Mouse (Mus musculus) embryo, embryonic 11.5 days (tissue): ENCODE results near the gene Gm8773.

ENCODE experiments used
- DNase-seq: peaks from one replicate; pipeline ENCODE4 v3.0.0-alpha.2; 2012; ENCODE audit warnings: low read depth, low spot score

The Gm8773 gene

DNA sequence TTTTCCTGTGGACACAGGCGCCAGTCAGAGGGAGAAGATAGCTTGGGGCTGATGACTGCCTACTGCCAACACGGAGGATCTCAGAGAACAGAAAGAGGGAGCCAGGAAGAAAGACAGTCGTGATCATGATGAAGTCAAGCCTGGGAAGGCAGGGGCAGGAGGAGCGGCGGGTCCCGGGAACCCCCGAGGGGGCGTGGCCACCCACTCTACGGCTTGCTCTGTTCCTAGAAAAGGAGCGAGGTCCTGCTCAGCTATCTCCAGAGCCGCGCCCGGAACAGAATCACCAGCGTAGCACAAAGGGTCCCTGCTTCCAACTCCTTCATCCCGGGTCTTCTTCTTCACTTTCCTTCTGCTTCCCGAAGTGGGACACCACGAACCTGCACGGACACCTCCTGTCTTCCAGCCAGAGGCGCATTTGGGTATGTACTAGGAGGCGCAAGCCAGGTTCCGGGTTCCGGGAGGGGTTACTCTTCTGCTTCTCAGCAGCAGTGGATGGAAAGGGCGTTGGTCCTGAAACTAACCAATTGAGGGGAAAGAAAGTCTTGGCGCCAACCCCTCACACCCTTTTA lies at the start of gene Gm8773:
TSS of gene Gm8773 (plus strand) at position 51 of the 569 bp plus-strand sequence.
- DNase-seq, result peak; percentile 7

DNA sequence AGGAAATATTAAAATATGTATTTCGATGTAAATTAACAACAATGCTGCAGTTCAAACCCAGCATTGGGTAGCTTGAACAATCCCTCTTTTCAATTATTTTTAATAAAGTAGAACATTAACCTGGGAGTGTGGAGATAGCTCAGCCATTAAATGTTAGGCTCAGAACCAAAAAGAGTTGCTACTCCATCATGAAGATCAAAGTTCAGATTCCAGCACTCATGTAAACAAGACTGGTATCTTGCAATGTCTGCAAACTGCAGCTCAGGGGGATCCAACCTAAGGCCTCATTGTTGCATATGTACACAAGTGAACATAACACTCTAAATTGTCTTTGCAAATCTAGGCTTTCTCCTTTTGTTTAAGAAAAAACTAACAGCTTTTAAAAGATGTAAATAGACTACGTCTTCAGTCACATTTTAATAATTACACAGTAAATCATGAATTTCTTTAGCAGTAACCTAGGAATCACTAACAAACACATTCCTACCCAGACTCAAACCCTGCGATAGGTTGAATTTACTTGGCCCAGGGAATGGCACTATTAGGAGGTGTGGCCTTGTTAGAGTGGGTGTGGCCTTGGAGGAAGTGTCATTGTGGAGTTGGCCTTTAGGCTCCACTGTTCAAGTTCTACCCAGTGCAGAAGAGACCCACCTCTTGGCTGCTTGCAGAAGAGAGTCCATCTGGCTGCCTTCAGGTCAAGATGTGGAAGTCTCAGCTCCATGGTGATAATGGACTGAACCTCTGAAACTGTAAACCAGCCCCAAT lies 39.8 kb upstream of the Gm8773 start:
- DNase-seq, result no peak

DNA sequence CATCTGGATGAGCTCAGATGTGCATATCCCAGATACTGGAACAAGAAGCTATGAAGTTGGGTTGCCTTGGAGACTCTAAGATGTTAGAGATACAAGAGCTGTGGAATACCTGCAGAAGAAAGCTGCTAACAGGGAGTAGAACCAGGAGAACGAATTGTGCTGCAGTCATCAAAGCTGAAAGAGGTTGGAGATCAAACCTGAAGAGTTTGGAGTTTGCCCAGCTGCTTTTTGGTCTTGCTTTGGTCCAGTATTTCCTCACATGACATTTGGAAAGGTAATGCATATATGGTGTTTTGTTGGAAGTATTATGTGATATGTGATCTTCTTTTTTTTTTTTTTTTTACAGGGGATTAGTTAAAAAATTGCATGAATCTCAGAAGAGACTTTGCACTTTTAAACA lies 37.5 kb upstream of the Gm8773 start:
- no peak for DNase-seq

DNA sequence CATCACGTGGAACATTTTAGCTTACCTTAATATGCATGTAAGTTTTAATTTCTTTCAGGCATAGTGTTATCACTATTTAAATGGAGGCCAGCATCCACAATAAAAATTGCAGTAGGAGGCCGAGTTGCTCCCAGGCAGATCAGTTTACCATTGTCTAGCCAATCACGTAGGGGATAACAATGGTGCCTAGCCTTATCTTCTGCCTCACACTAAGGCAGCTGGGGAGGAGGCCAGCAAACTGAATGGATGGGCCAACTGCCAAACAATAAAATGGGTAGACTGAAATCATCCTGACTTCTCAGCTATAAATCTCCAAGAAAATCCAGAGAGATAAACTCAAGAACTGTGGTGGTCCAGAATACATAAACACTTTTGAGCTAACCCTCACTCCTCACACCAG lies 33.8 kb upstream of the Gm8773 start:
- DNase-seq, result no peak

DNA sequence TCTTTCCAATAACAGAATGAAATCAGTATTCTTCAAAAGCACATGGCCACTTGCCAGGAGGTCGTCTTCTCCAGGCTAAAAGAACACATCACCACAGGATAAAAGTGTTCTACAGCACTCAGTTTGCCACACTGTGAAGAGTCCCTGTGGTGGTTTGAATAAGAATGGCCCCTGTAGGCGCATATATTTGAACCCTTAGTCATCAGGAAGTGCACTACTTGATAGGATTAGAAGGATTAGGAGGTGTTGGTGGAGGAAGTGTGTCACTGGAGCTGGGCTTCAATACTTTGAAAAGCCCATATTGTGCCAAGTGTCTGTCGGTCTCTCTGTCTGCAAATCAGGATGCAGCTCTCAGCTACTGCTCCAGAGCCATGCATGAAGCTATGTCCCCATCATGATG lies 33.2 kb upstream of the Gm8773 start:
- no peak for DNase-seq

DNA sequence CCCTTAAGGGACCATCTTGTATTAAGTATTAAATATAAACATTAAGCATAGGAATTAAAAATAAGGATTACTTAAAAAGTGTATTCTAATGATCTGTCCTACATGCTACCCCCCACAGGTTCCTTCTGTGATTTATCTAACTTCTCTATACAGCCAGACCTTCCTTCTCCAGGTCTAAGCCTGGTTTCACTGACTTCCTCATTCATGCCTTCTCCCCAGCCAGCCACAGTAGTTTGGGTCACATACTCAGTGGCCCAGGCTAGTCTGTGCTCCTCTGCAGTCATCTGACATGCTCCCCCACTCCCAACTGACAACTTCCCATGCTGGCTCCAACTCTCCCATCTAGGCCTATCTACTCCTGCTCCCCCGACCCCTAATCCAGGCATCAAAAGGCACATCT lies 22.5 kb upstream of the Gm8773 start:
- DNase-seq, result no peak

DNA sequence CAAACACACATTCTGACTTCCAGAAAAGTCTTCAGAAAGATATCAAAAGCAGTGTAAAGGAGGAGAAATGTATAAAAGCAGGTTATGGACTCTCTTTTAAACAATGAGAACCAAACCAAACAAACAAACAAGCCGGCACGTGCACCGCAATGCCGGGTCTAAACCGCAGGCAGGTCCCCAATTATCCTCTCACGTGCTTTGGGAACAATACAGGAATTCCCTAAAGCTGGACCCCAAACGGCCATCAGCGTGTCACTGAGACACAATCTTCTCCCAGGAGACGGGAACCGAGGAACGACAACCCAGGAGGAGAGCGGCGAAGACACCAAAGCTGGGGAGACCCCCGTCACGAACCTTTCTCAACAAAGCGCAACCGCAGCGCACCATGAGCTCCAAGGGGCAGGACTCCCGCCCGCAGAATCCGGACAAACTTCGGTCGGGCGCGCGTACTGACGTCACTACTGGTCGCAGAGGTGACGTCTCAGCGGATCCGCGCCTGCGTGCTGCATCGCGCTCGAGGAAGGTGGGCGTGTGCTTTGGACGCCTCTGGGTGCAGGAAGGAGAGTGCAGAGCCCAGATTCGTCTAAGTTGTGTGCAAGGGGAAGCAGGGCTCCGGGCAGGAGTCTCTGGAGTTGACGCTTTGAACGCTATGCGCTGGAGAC lies 14.4 kb upstream of the Gm8773 start, which contains the start of gene Gtpbp10:
TSS of gene Gtpbp10 (minus strand) at position 460 of the 662 bp plus-strand sequence.
- DNase-seq, result peak; percentile 92

DNA sequence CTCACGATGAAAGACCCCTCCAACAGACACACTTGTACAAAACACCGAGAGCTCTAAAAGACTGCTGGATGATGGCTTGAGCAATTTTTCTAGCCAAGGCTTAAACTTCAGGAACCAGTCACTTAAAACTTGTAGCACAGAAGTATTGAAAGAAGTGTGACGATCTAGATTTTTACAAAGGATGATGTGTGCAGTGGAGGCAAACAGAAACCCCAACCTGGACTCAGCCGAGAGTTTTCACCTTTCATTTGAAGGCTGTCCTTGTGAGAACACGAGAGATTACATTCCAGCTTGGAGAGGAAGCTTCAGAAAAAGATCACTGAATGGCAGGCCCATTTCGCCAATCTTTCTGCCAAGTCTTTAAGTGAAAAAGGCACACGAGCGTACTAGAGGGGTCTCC lies 13.8 kb upstream of the Gm8773 start:
- DNase-seq, result no peak

DNA sequence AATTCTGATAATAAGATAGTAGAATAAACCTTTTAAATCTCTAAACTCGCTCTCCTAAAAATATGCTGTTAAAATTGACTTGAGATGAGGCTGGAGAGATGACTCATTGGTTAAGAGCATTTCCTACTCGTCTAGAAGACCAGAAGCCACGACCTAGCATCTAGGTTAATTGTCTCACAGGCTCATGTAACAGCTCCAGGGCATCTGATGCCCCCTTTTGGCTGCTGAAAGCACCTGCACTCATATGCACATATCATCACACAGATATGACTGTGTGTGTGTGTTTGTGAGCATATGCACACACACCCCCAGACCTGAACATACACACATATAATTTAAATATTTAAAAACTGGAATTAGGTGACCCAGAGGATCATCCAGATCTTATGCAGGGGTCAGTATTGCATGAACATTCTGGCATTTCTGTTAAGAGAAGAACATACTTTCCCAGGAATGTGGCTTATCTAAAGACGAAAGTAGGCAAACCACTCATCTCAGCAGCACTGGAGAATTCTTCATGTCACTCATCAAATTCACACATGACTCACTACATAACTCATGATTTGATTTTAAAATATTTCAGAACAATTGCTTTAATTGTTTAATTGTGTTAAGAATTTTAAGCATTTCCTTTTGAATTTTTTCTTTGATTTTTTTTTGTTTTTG lies 12.4 kb upstream of the Gm8773 start:
- DNase-seq, result no peak

DNA sequence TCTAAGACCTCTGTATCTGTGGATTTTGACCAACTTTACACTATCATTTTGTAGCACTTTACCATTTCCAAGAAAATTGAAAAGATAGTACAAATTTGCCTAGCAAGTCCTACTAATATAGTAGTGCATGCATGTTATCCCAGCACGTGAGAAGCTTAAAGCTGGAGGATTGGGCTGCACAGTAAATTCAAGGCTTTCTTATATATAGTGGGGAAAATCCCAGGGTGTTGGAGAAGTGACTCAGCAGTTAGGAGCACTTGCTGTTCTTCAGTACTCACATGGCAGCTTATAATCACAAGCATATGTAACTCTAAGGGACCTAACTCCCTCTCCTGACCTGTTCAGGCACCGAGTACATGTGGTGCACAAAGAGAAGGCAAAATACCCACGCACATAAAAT lies 11.2 kb upstream of the Gm8773 start:
- no peak for DNase-seq

DNA sequence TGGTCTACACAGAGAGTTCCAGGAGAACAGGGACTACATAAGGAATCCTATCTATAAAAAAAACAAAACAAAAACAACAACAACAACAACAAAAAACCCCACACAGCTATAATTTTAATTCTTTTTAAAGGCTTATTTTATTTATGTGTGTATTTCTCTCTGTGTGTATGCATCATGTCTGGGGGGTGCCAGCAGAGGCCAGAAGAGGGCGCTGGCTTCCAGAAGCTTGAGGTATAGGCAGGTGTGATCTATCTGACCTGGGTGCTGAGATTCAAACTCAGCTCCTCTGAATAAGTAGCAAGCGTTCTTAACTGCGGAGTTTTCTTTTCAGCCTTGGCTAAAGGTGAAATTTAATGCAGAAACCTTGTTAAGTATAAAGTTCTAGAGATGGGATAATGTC lies 14.1 kb downstream of the Gm8773 start:
- no peak for DNase-seq

DNA sequence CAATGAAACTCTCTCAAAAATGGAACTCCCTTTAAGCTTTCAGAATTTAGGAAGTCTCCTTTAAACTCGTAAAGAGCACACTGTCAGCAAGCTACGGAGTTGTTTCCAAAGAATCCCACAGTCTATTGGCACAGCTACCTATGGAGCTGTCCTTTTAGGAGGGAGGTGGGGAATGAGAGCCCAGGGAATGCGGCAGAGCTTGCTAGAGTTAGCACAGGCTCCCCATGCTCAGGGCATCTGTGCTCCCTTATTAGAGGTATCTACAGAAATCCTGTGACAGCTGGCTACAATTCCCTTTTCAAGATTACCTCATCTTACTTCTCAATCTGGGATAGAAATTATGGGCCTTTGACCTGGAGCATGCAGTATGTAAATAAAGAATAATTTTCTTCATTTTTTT lies 36.9 kb downstream of the Gm8773 start:
- DNase-seq, result no peak

DNA sequence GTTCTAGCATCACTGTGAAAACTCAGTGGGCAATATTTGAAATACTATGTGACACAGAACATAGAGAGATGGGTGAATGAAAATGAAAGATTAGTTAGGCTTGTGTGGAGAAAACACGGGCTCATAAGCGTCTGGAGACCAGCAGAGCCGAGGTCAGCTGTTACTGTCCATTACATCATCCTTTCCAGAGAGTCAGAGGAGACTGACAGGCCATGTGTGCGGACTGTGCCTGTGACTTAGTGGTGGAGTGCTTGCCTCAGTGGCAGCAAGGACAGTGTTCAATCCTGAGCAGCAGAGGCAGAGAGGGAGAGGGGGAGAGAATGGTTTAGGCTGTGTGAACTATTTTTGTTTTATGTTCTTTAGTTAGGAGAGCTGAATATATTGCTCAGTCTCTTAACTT lies 44.7 kb downstream of the Gm8773 start:
- DNase-seq, result no peak

DNA sequence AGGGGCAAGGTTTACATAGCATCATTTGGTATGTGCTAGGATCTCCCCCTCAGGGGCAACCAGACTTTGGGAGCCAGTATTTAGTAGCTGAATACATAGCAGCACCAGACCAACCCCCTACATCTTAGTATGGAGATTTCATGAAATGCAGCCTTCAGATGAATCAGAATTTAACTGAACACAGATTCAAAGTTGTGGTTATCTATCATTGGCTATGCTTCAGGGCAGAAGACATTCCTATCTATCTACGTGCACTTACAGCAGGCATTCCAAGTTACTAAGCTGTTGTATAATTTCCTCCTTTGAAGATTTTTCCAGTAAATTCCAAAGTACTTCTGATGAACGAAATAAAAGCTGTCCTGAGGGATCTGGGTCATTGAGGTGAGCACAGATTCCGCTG lies 51.9 kb downstream of the Gm8773 start:
- no peak for DNase-seq
